25 mouse cellular contexts compared by ENCODE assay signal in the genomic region with DNA sequence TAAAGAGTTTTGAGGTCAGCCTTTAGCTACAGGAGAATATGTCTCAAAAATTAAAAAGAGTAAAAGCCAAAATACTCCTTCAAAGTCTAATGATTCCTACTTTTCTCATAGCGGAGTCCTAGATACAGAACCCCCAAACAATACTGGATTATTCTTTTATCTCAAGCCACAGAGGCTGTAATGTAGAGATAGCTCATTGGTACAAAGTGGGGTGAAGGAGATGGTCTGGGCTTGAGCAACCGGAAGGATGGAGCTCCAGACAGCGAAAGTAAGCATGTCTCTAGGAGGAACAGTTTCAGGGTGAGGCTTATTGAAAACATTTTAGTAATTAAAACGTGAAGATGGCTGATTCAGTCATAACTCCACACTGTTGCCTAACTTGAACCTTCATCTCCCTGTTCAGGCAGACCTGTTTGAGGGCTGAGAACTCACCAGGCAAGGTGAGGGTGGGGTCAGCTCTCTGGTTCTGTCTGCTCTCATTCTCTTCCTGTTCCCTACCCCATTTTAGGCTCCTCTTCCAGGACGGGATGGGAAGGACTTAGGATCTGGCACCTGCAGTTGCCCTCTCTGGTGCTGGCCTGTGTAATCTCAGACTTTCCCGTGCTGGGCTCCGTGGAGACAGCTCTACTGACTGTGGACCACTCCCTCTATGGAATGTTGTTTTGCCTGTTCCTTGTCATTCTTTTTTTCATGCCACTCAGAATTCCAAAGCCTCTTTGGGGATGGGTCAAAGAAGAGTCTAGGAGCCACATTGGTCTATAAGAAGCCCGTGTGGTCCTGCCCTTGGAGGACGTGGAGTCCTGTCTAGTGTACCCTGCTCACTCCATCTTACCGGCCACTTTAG. TPM values are rescaled to one million over a fixed set of nuclear protein-coding genes. Genes with fewer than 3 reads are reported as not detected.
A peak's percentile ranks its signal among the peaks of the same experiment; 100 is the strongest.
DNase-seq lines count a peak whose midpoint lies in the region; ATAC-seq and TF ChIP-seq lines count a peak whose summit lies in the region.
"Had no signal": no experiment of that assay in that cellular context is flagged by ENCODE, and none has a peak within 500 bp of the region (broad histone marks: within the 10 kb centered on the region; RNA-seq: fewer than 3 reads in every experiment).

No protein-coding gene starts in this region.

- WGBS in limb, embryonic 14.5 days, result 74% methylated on average over 10 of the region's 10 CpGs
- 79% methylated on average over 10 of the region's 10 CpGs for WGBS in limb, embryonic 10.5 days
- 55% methylated on average over 10 of the region's 10 CpGs for WGBS in intestine, embryonic 15.5 days
- WGBS in stomach, embryonic 16.5 days, result 63% methylated on average over 10 of the region's 10 CpGs

- no peak overlapping the region for H3K9ac ChIP-seq in limb, embryonic 14.5 days (ENCODE audit: low read depth, low read length, severe bottlenecking)
- no peak overlapping the region; the same call in 1 of the 2 replicates for H3K9ac ChIP-seq in ES-E14 (ENCODE audit: insufficient read depth, low read depth, low read length, poor library complexity, severe bottlenecking)
- no peak overlapping the region for H3K9ac ChIP-seq in intestine, embryonic 15.5 days
- H3K9ac ChIP-seq in stomach, embryonic 16.5 days (ENCODE audit: low read length), result no peak overlapping the region
- H3K9ac ChIP-seq: heart, embryonic 13.5 days; midbrain, embryonic 12.5 days; neural tube, embryonic 15.5 days had no signal

- no peak overlapping the region for H3K4me3 ChIP-seq in limb, embryonic 14.5 days (replicated peaks; ENCODE audit: low read length)
- H3K4me3 ChIP-seq in limb, embryonic 10.5 days, result no peak overlapping the region
- no peak overlapping the region for H3K4me3 ChIP-seq in ES-E14 (ENCODE audit: insufficient read depth in 1 of 2, low read depth in 1 of 2, low read length in 2 of 2, poor library complexity in 1 of 2, severe bottlenecking in 1 of 2)
- H3K4me3 ChIP-seq in intestine, embryonic 15.5 days (replicated peaks), result no peak overlapping the region
- no peak overlapping the region for H3K4me3 ChIP-seq in stomach, embryonic 16.5 days (replicated peaks; ENCODE audit: low read length)
- H3K4me3 ChIP-seq: heart, embryonic 13.5 days; left cerebral cortex, adult 2 months; midbrain, embryonic 12.5 days; neural tube, embryonic 15.5 days had no signal

- no peak for ATAC-seq in limb, embryonic 14.5 days (ENCODE audit: low FRiP score, low read depth)
- ATAC-seq in intestine, embryonic 15.5 days, result peak; percentile 84
- peak; percentile 72; the same call in 1 of the 2 replicates for ATAC-seq in stomach, embryonic 16.5 days (ENCODE audit: insufficient read depth, low FRiP score)
- ATAC-seq: forebrain, embryonic 16.5 days; hindbrain, postnatal 0 days had no signal

- no peaks in the 10 kb centered on the region for H3K9me3 ChIP-seq in limb, embryonic 14.5 days (ENCODE audit: control insufficient read depth, low read length)
- H3K9me3 ChIP-seq in limb, embryonic 10.5 days (replicated peaks), result no peaks in the 10 kb centered on the region
- H3K9me3 ChIP-seq in ES-E14 (ENCODE audit: control insufficient read depth, insufficient read depth, low read depth, low read length), result peaks cover 7% of the 10 kb centered on the region
- H3K9me3 ChIP-seq in intestine, embryonic 15.5 days, result no peaks in the 10 kb centered on the region
- H3K9me3 ChIP-seq in stomach, embryonic 16.5 days (replicated peaks; ENCODE audit: control insufficient read depth, low read length), result no peaks in the 10 kb centered on the region
- H3K9me3 ChIP-seq: midbrain, embryonic 12.5 days; neural tube, embryonic 15.5 days had no signal

- peak; percentile 33 for DNase-seq in limb, embryonic 14.5 days (ENCODE audit: low spot score)
- no peak for DNase-seq in limb, embryonic 10.5 days (ENCODE audit: low spot score)
- no peak for DNase-seq in ES-E14 (ENCODE audit: low read depth, low spot score)
- no peak for DNase-seq in gastrocnemius, adult 18-20 months (ENCODE audit: low spot score)
- DNase-seq in left cerebral cortex, postnatal 14 days (ENCODE audit: low spot score in 2 of 2), result no peak
- DNase-seq: adrenal gland, postnatal 14 days; cerebellum, adult 8-10 months; cerebellum, postnatal 36 days; gastrocnemius, postnatal 14 days; heart, adult 18-20 months; heart, postnatal 14 days; kidney, adult 2 months; left cerebral cortex, postnatal 4 days; right cerebral cortex, adult 18-20 months; right cerebral cortex, postnatal 4 days; thymus, postnatal 14 days had no signal

- H3K4me2 ChIP-seq in limb, embryonic 14.5 days (replicated peaks; ENCODE audit: low read depth, low read length, severe bottlenecking), result no peak overlapping the region
- H3K4me2 ChIP-seq in intestine, embryonic 15.5 days (replicated peaks), result no peak overlapping the region
- H3K4me2 ChIP-seq in stomach, embryonic 16.5 days (ENCODE audit: low read depth, low read length), result no peak overlapping the region
- H3K4me2 ChIP-seq: heart, embryonic 13.5 days; midbrain, embryonic 12.5 days; neural tube, embryonic 15.5 days had no signal

- no peaks in the 10 kb centered on the region for H3K4me1 ChIP-seq in limb, embryonic 14.5 days (ENCODE audit: control insufficient read depth, insufficient read depth, low read length)
- H3K4me1 ChIP-seq in limb, embryonic 10.5 days, result 0 out of 2 replicates have a peak, but pooled peaks cover 5% of the 10 kb centered on the region
- peaks cover 1 to 6% of the 10 kb centered on the region in 2 experiments; a peak in 1 of 4 replicates for H3K4me1 ChIP-seq in ES-E14 (ENCODE audit: control insufficient read depth in 2 of 2, insufficient read depth in 2 of 2, low read length in 2 of 2, poor library complexity in 1 of 2)
- no peaks in the 10 kb centered on the region for H3K4me1 ChIP-seq in intestine, embryonic 15.5 days (replicated peaks)
- no peaks in the 10 kb centered on the region for H3K4me1 ChIP-seq in stomach, embryonic 16.5 days (ENCODE audit: control insufficient read depth, insufficient read depth, low read length)
- H3K4me1 ChIP-seq: heart, embryonic 13.5 days; midbrain, embryonic 12.5 days; neural tube, embryonic 15.5 days had no signal

- H3K27ac ChIP-seq in limb, embryonic 14.5 days (replicated peaks; ENCODE audit: low read depth, low read length), result no peak overlapping the region
- H3K27ac ChIP-seq in limb, embryonic 10.5 days, result no peak overlapping the region
- H3K27ac ChIP-seq in ES-E14 (ENCODE audit: insufficient read depth, low read depth, low read length, poor library complexity, severe bottlenecking), result peak overlapping the region; percentile 56
- no peak overlapping the region for H3K27ac ChIP-seq in intestine, embryonic 15.5 days
- H3K27ac ChIP-seq in stomach, embryonic 16.5 days (ENCODE audit: low read length), result peak overlapping the region; percentile 18; the same call in 1 of the 2 replicates
- H3K27ac ChIP-seq: heart, embryonic 13.5 days; hindbrain, postnatal 0 days; kidney, postnatal 0 days; left cerebral cortex, adult 2 months; midbrain, embryonic 12.5 days; neural tube, embryonic 15.5 days had no signal

- intact Hi-C loops in left cerebral cortex, postnatal 14 days (cut with DNase I), result no loop called here

- H3K36me3 ChIP-seq in limb, embryonic 14.5 days (ENCODE audit: control insufficient read depth, insufficient read depth, low read length), result no peaks in the 10 kb centered on the region
- H3K36me3 ChIP-seq in limb, embryonic 10.5 days, result no peaks in the 10 kb centered on the region
- H3K36me3 ChIP-seq in ES-E14 (ENCODE audit: control insufficient read depth, insufficient read depth, low read length, poor library complexity, severe bottlenecking), result no peaks in the 10 kb centered on the region; the same call in 1 of the 2 replicates
- no peaks in the 10 kb centered on the region for H3K36me3 ChIP-seq in intestine, embryonic 15.5 days
- no peaks in the 10 kb centered on the region for H3K36me3 ChIP-seq in stomach, embryonic 16.5 days (ENCODE audit: control insufficient read depth, insufficient read depth, low read length)
- H3K36me3 ChIP-seq: heart, embryonic 13.5 days; midbrain, embryonic 12.5 days; neural tube, embryonic 15.5 days had no signal

- no peak for TF ChIP-seq POLR2A in limb, embryonic 14.5 days (IDR thresholded peaks at IDR 0.05; ENCODE audit: borderline replicate concordance, extremely low read depth, insufficient read depth, insufficient read length)

- H3K27me3 ChIP-seq in limb, embryonic 14.5 days (ENCODE audit: control insufficient read depth, insufficient read depth, low read length), result no peaks in the 10 kb centered on the region
- H3K27me3 ChIP-seq in limb, embryonic 10.5 days (ENCODE audit: low read depth, poor library complexity, severe bottlenecking), result no peaks in the 10 kb centered on the region
- H3K27me3 ChIP-seq in intestine, embryonic 15.5 days (replicated peaks), result no peaks in the 10 kb centered on the region
- H3K27me3 ChIP-seq in stomach, embryonic 16.5 days (ENCODE audit: control insufficient read depth, insufficient read depth, low read length), result no peaks in the 10 kb centered on the region
- H3K27me3 ChIP-seq: heart, embryonic 13.5 days; midbrain, embryonic 12.5 days; neural tube, embryonic 15.5 days had no signal

- in situ Hi-C loops in ES-E14 (cut with MboI; ENCODE audit: low sequenced_read_pairs in 2 of 2, unreplicated experiment in 2 of 2), result no loop called here

TF ChIP-seq in ES-E14, 5 proteins besides CTCF, POLR2A, EP300 and RAD21:
- peak; percentile 72; the same call in 1 of the 2 replicates for TF ChIP-seq CHD2 (IDR thresholded peaks at IDR 0.05; ENCODE audit: low read depth, low read length)
- TF ChIP-seq ZNF384 (IDR thresholded peaks at IDR 0.05; ENCODE audit: low read depth, low read length), result peak; percentile 70
- TF ChIP-seq ZC3H11A (IDR thresholded peaks at IDR 0.05; ENCODE audit: borderline replicate concordance, low read depth, low read length), result no peak
TF ChIP-seq in ES-E14: peak in this region for 2.

RNA-seq across cellular contexts. Expression of gene Actr2, which starts 14.2 kb away (rescaled TPM):
- 56.3 and 62.6 TPM in 2 replicates for polyA plus RNA-seq in limb, embryonic 14.5 days (2012; rRNA removed)
- polyA plus RNA-seq in limb, embryonic 14.5 days (2014; fragmentation: Nextera tagmentation; extraction: Ambion mirVana), result 64.4 and 67.3 TPM in 2 replicates
- polyA plus RNA-seq in limb, embryonic 10.5 days (2016; fragmentation: Nextera tagmentation; extraction: Ambion mirVana), result 86.0 and 103 TPM in 2 replicates
- total RNA-seq in ES-E14 (2012; rRNA removed), result 70.3 and 107 TPM in 2 replicates
- 114 and 135 TPM in 2 replicates for polyA plus RNA-seq in intestine, embryonic 15.5 days (2015; fragmentation: Nextera tagmentation; extraction: Ambion mirVana)
- 126 and 137 TPM in 2 replicates for polyA plus RNA-seq in stomach, embryonic 16.5 days (2015; fragmentation: Nextera tagmentation; extraction: Ambion mirVana)
- total RNA-seq in gastrocnemius, adult 18-20 months (2021), result 10 to 100 TPM; 35.5 to 39.8 TPM
- total RNA-seq in left cerebral cortex, postnatal 14 days (2021), result 100 to 1,000 TPM; 293 to 298 TPM

Comparison
In these comparisons a context has a peak if more than half of its experiments do, and no peak if none do; other contexts are left out.
1. H3K27ac ChIP-seq: peak in ES-E14 (single experiment) and stomach, embryonic 16.5 days (single experiment); none in limb, embryonic 14.5 days (single experiment), limb, embryonic 10.5 days (single experiment) and intestine, embryonic 15.5 days (single experiment).